Mouse (Mus musculus) heart, adult 2 months (tissue): ENCODE results near the gene Dnajc5g.

ENCODE experiments used
- CTCF ChIP-seq: fragments of 200-600 bp; IDR thresholded peaks from 2 replicates; pipeline ENCODE4 v1.8.1; 2022; ENCODE audit warnings: antibody characterized with exemption, mild to moderate bottlenecking, moderate library complexity
- EP300 ChIP-seq: fragments of 200-500 bp; IDR thresholded peaks from 2 replicates; pipeline ENCODE4 v1.6.1; 2011; ENCODE audit warnings: low read depth, low read length, control low read depth; ENCODE audit not compliant: insufficient read depth

GRCm38 (mm10) chr5:31154152-31154553, 48.1 kb downstream of the Dnajc5g start, which contains the start of gene Mpv17:
- TF ChIP-seq CTCF (no peak), EP300 (peak; percentile 87)
